Mouse (Mus musculus) liver, adult 2 months (tissue): ENCODE measurements around the gene Lpar1. TPM values are rescaled to one million over a fixed set of nuclear protein-coding genes. Genes with fewer than 3 reads are reported as not detected.

Experiments
- DNase-seq: peaks from one replicate; pipeline ENCODE4 v3.0.0-alpha.2; 2011; ENCODE audit warnings: low read depth, low spot score; ENCODE audit errors: extremely low read depth
- H3K27ac ChIP-seq: fragments of 200-500 bp; replicated peaks from 2 replicates; pipeline ENCODE4 v1.5.1; 2012; ENCODE audit warnings: low read depth, mild to moderate bottlenecking, control low read depth, inconsistent platforms, low read length; ENCODE audit not compliant: insufficient read depth
- H3K27me3 ChIP-seq: fragments of 200-500 bp; 2 replicates; pipeline ENCODE4 v1.6.1; 2012; ENCODE audit warnings: mild to moderate bottlenecking, moderate library complexity, low read length, inconsistent platforms; ENCODE audit not compliant: control insufficient read depth, insufficient read depth
- H3K36me3 ChIP-seq: fragments of 200-500 bp; 2 replicates; pipeline ENCODE4 v1.6.1; 2012; ENCODE audit warnings: low read length, inconsistent platforms; ENCODE audit not compliant: control insufficient read depth, insufficient read depth
- H3K4me1 ChIP-seq: fragments of 200-500 bp; 2 replicates; pipeline ENCODE4 v1.6.1; 2011; ENCODE audit warnings: low read length; ENCODE audit not compliant: control insufficient read depth, insufficient read depth
- H3K4me3 ChIP-seq: fragments of 200-500 bp; 2 replicates; pipeline ENCODE4 v1.5.1; 2011; ENCODE audit warnings: low read depth, mild to moderate bottlenecking, control low read depth, low read length, moderate library complexity; ENCODE audit not compliant: insufficient read depth
- H3K79me2 ChIP-seq: fragments of 200-500 bp; 2 replicates; pipeline ENCODE4 v1.6.1; 2012; ENCODE audit warnings: inconsistent platforms, mild to moderate bottlenecking, low read length, moderate library complexity; ENCODE audit not compliant: control insufficient read depth, insufficient read depth
- H3K9ac ChIP-seq: fragments of 200-500 bp; 2 replicates; pipeline ENCODE4 v1.6.1; 2012; ENCODE audit warnings: low read depth, mild to moderate bottlenecking, control low read depth, inconsistent platforms, low read length
- CTCF ChIP-seq: fragments of 200-500 bp; IDR thresholded peaks from 2 replicates; pipeline ENCODE4 v1.5.1; 2011; ENCODE audit warnings: low read depth, low read length, control low read depth
- POLR2A ChIP-seq: fragments of 200-500 bp; IDR thresholded peaks from 2 replicates; pipeline ENCODE4 v1.6.1; 2011; ENCODE audit warnings: low read length, control low read depth; ENCODE audit not compliant: insufficient read depth; ENCODE audit errors: extremely low read depth
- WGBS: fragments of 180-500 bp; shearing (Covaris S2); methylation state at CpG from one replicate; pipeline ENCODE4 v1.1.7; 2018; 5-methylcytosine and 5-hydroxymethylcytosine counted together
- polyA plus RNA-seq: library from polyadenylated mRNA; depleted of rRNA; stranded (reverse); fragments of >200 nt; gene quantifications from 2 replicates; pipeline ENCODE4 v1.2.3, GENCODE M21; 2012
- total RNA-seq: library from RNA; depleted of rRNA; stranded (reverse); fragments of >200 nt; gene quantifications from 2 replicates; pipeline ENCODE4 v1.2.3, GENCODE M21; 2014

The Lpar1 gene
- total and polyA plus RNA-seq, 2 experiments, result 0.83 to 0.89 TPM

- TF ChIP-seq CTCF (no peak), POLR2A (no peak)
- no peak overlapping the region for H3K4me3 ChIP-seq
- H3K36me3 ChIP-seq, result no peaks in the 10 kb centered on the region
- H3K79me2 ChIP-seq, result no peaks in the 10 kb centered on the region
- no peak overlapping the region for H3K27ac ChIP-seq
- no peak overlapping the region for H3K9ac ChIP-seq
- H3K4me1 ChIP-seq, result peaks cover 2% of the 10 kb centered on the region; the same call in 1 of the 2 replicates
- DNase-seq, result no peak
- 58% methylated on average over 3 of the region's 3 CpGs for WGBS
- H3K27me3 ChIP-seq, result no peaks in the 10 kb centered on the region
Observed at GRCm38 (mm10) chr4:58540841-58541240, 12.9 kb downstream of the Lpar1 start.

GRCm38 (mm10) chr4:58540385-58540784, 13.3 kb downstream of the Lpar1 start:
- H3K79me2 ChIP-seq, result no peaks in the 10 kb centered on the region
- no peak overlapping the region for H3K4me3 ChIP-seq
- H3K27me3 ChIP-seq, result no peaks in the 10 kb centered on the region
- no peak overlapping the region for H3K27ac ChIP-seq
- no peak for DNase-seq
- no peak overlapping the region for H3K9ac ChIP-seq
- 85% methylated on average over 8 of the region's 8 CpGs for WGBS
- TF ChIP-seq CTCF (no peak), POLR2A (no peak)
- H3K36me3 ChIP-seq, result no peaks in the 10 kb centered on the region
- H3K4me1 ChIP-seq, result no peaks in the 10 kb centered on the region

DNA sequence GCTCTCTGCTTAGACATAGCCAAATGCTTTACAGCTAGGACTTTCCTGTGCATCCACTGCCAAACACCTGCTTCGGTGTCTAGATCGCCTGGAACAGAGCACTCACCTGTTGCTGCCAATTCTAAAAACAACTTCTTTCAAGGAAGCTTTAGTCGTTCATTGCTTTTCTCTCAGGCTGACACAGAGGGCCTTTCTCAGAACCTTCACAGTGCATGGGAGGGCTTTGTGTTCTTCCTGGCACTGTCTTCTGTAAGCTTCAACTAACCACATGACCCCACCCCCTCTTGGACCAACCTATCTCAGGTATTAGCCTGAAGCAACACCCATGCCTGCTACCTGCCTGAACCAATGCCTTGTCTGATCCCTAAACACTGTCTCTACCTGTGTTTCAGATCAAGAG, 15.0 kb downstream of the Lpar1 start:
- Histone ChIP-seq H3K4me1 (no peaks in the 10 kb centered on the region), H3K9ac (no peak overlapping the region), H3K4me3 (no peak overlapping the region), H3K36me3 (no peaks in the 10 kb centered on the region), H3K79me2 (no peaks in the 10 kb centered on the region), H3K27me3 (no peaks in the 10 kb centered on the region), H3K27ac (no peak overlapping the region)
- TF ChIP-seq CTCF, result no peak
- no peak for TF ChIP-seq POLR2A
- 93% methylated on average over 3 of the region's 3 CpGs for WGBS
- DNase-seq, result no peak

DNA sequence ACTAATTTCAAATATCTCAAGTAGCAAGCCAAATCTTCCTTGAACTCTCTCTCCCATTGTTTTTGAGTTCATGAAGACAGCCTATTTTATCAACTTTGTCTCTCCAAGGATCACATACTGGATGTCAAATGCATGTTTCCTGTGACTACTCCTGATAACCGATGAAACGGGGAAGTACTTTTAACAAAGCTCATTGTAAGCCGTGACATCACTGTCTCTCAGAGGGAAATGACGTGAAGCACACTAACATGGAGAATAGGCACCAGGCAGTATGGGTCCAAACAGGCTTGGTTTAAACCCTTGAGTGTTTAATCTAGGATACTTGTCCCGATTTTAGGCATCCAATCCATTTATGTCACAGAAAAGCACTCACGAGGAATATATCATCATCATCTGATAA, 17.9 kb downstream of the Lpar1 start:
- Histone ChIP-seq H3K9ac (no peak overlapping the region), H3K36me3 (no peaks in the 10 kb centered on the region), H3K27ac (no peak overlapping the region), H3K4me3 (no peak overlapping the region), H3K4me1 (peaks cover 2% of the 10 kb centered on the region; the same call in 1 of the 2 replicates), H3K79me2 (no peaks in the 10 kb centered on the region), H3K27me3 (no peaks in the 10 kb centered on the region)
- no peak for TF ChIP-seq CTCF
- TF ChIP-seq POLR2A, result no peak
- DNase-seq, result no peak
- WGBS, result 84% methylated on average over 6 of the region's 6 CpGs

GRCm38 (mm10) chr4:58534726-58535350, 18.9 kb downstream of the Lpar1 start:
- TF ChIP-seq CTCF (no peak), POLR2A (no peak)
- Histone ChIP-seq H3K9ac (no peak overlapping the region), H3K4me3 (no peak overlapping the region), H3K4me1 (peaks cover 2% of the 10 kb centered on the region; the same call in 1 of the 2 replicates), H3K27me3 (no peaks in the 10 kb centered on the region), H3K36me3 (no peaks in the 10 kb centered on the region), H3K27ac (no peak overlapping the region), H3K79me2 (no peaks in the 10 kb centered on the region)
- WGBS, result 76% methylated on average over 15 of the region's 15 CpGs
- peak; percentile 45 for DNase-seq

GRCm38 (mm10) chr4:58534141-58534571, 19.5 kb downstream of the Lpar1 start:
- DNase-seq, result no peak
- no peaks in the 10 kb centered on the region for H3K27me3 ChIP-seq
- H3K27ac ChIP-seq, result no peak overlapping the region
- peaks cover 2% of the 10 kb centered on the region; the same call in 1 of the 2 replicates for H3K4me1 ChIP-seq
- H3K9ac ChIP-seq, result no peak overlapping the region
- H3K36me3 ChIP-seq, result no peaks in the 10 kb centered on the region
- no peak overlapping the region for H3K4me3 ChIP-seq
- TF ChIP-seq POLR2A (no peak), CTCF (no peak)
- 26% methylated on average over 13 of the region's 13 CpGs for WGBS
- H3K79me2 ChIP-seq, result no peaks in the 10 kb centered on the region
